Mouse (Mus musculus) E14TG2a.4 (cell line): Measurements from ENCODE around the gene Xpo4.

Experiments used
- CTCF ChIP-seq: conservative IDR thresholded peaks from 2 replicates; pipeline ENCODE4 v1.5.1; 2014; ENCODE audit warnings: low read length
- NANOG ChIP-seq: IDR thresholded peaks from 2 replicates; pipeline ENCODE4 v1.6.1; 2014; ENCODE audit warnings: borderline replicate concordance, low read length, mixed read lengths
- POU5F1 ChIP-seq: IDR thresholded peaks from 2 replicates; pipeline ENCODE4 v1.6.1; 2014; ENCODE audit warnings: low read length, borderline replicate concordance

- TF ChIP-seq POU5F1 = no peak
- TF ChIP-seq CTCF = no peak
- no peak for TF ChIP-seq NANOG
These were observed 54.2 kb downstream of the Xpo4 start for GRCm38 (mm10) chr14:57611034-57611433.
